Mouse (Mus musculus) midbrain, embryonic 11.5 days (tissue): Measurements from ENCODE around the gene Ngp. TPM values are rescaled to one million over a fixed set of nuclear protein-coding genes. Genes with fewer than 3 reads are reported as not detected.

ENCODE experiments used
- ATAC-seq: fragments of 200-750 bp; cut with Nextera tagmentation; 2 replicates; pipeline ENCODE4 v1.8.0; 2017; ENCODE audit warnings: moderate TSS enrichment, moderate library complexity; ENCODE audit not compliant: low FRiP score
- DNase-seq: peaks from one replicate; pipeline ENCODE4 v3.0.0; 2015; ENCODE audit warnings: low spot score; ENCODE audit errors: missing footprints
- H3K27ac ChIP-seq: fragments of 300-500 bp; sonication (generic); 2 replicates; pipeline ENCODE4 v1.5.1; 2014; ENCODE audit warnings: low read depth, low read length
- H3K27me3 ChIP-seq: fragments of 300-500 bp; sonication (generic); 2 replicates; pipeline ENCODE4 v1.6.1; 2014; ENCODE audit warnings: mild to moderate bottlenecking, low read length, moderate library complexity, mixed read lengths; ENCODE audit not compliant: control insufficient read depth, insufficient read depth
- H3K36me3 ChIP-seq: fragments of 300-500 bp; sonication (generic); 2 replicates; pipeline ENCODE4 v1.6.1; 2014; ENCODE audit warnings: mild to moderate bottlenecking, low read length, moderate library complexity, mixed read lengths; ENCODE audit not compliant: control insufficient read depth, insufficient read depth
- H3K4me1 ChIP-seq: fragments of 300-500 bp; sonication (generic); 2 replicates; pipeline ENCODE4 v1.6.1; 2014; ENCODE audit warnings: low read length; ENCODE audit not compliant: control insufficient read depth, insufficient read depth
- H3K4me2 ChIP-seq: fragments of 300-500 bp; sonication (generic); 2 replicates; pipeline ENCODE4 v1.6.1; 2014; ENCODE audit warnings: mild to moderate bottlenecking, moderate library complexity
- H3K4me3 ChIP-seq: fragments of 300-500 bp; sonication (generic); 2 replicates; pipeline ENCODE4 v1.5.1; 2014; ENCODE audit warnings: low read depth, low read length
- H3K9ac ChIP-seq: fragments of 300-500 bp; sonication (generic); 2 replicates; pipeline ENCODE4 v1.6.1; 2014; ENCODE audit warnings: low read length
- H3K9me3 ChIP-seq: fragments of 300-500 bp; sonication (generic); 2 replicates; pipeline ENCODE4 v1.6.1; 2016; ENCODE audit warnings: low read length; ENCODE audit not compliant: control insufficient read depth
- WGBS: fragments of 180-500 bp; shearing (Covaris S2); extraction: QIAGEN DNeasy Blood & Tissue Kit; methylation state at CpG from one replicate; pipeline ENCODE4 v1.1.7; 2014; 5-methylcytosine and 5-hydroxymethylcytosine counted together
- polyA plus RNA-seq: library from polyadenylated mRNA; unstranded; fragments of >200 nt; fragmentation: Nextera tagmentation; extraction: Ambion mirVana; gene quantifications from 2 replicates; pipeline ENCODE4 v1.2.1, GENCODE M21; 2014

The Ngp gene
- polyA plus RNA-seq, 1 experiment from 2014 or later = 0.55 TPM

- Histone ChIP-seq H3K4me3 (no peak overlapping the region), H3K4me2 (no peak overlapping the region), H3K4me1 (peaks cover 12% of the 10 kb centered on the region), H3K9ac (no peak overlapping the region), H3K27ac (no peak overlapping the region), H3K9me3 (no peaks in the 10 kb centered on the region), H3K36me3 (no peaks in the 10 kb centered on the region), H3K27me3 (no peaks in the 10 kb centered on the region)
- WGBS = 41% methylated on average over 6 of the region's 6 CpGs
- ATAC-seq = no peak
- DNase-seq = peak; percentile 97
Measured at GRCm38 (mm10) chr9:110410908-110411887, 8.3 kb upstream of the Ngp start.

- Histone ChIP-seq H3K4me1 (peaks cover 4% of the 10 kb centered on the region; the same call in 1 of the 2 replicates), H3K27me3 (no peaks in the 10 kb centered on the region), H3K4me2 (no peak overlapping the region), H3K9me3 (no peaks in the 10 kb centered on the region), H3K4me3 (no peak overlapping the region), H3K27ac (no peak overlapping the region), H3K9ac (no peak overlapping the region), H3K36me3 (no peaks in the 10 kb centered on the region)
- ATAC-seq (no peak), DNase-seq (no peak)
- 74% methylated on average over 7 of the region's 7 CpGs for WGBS
Measured at GRCm38 (mm10) chr9:110412926-110413325, 6.6 kb upstream of the Ngp start.

DNA sequence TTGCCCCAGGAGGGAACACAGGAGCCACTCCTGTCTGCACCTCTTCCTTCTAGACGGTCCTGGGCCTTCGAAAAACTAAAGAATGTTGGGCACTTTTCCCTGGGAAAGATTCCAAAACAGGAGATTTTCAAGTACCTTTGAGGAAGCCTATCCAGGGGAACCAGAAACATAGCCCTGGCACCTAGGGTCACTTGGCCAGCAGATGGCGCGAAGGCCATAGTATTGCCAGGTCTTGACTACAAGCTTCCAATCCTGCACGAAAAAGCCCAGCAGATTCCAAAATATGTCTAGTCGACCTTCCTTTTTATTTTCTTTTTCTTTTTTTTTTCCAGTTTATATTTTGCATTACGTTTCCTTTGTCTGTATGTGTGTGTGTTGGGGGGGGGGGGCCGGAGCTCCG is 5.8 kb upstream of the Ngp start:
- Histone ChIP-seq H3K9ac (no peak overlapping the region), H3K36me3 (no peaks in the 10 kb centered on the region), H3K4me2 (no peak overlapping the region), H3K9me3 (no peaks in the 10 kb centered on the region), H3K27ac (no peak overlapping the region), H3K4me1 (peaks cover 2% of the 10 kb centered on the region; the same call in 1 of the 2 replicates), H3K27me3 (no peaks in the 10 kb centered on the region), H3K4me3 (no peak overlapping the region)
- DNase-seq (no peak), ATAC-seq (no peak)
- WGBS = 59% methylated on average over 9 of the region's 9 CpGs

GRCm38 (mm10) chr9:110431241-110431640 is 11.7 kb downstream of the Ngp start:
- no peak overlapping the region for H3K4me3 ChIP-seq
- no peaks in the 10 kb centered on the region for H3K9me3 ChIP-seq
- 78% methylated on average over 8 of the region's 8 CpGs for WGBS
- no peak overlapping the region for H3K4me2 ChIP-seq
- peak; percentile 83 for DNase-seq
- no peaks in the 10 kb centered on the region for H3K27me3 ChIP-seq
- H3K4me1 ChIP-seq = no peaks in the 10 kb centered on the region
- H3K9ac ChIP-seq = no peak overlapping the region
- ATAC-seq = no peak
- H3K36me3 ChIP-seq = peaks cover 2% of the 10 kb centered on the region; the same call in 1 of the 2 replicates
- H3K27ac ChIP-seq = no peak overlapping the region

- Histone ChIP-seq H3K9ac (no peak overlapping the region), H3K27me3 (no peaks in the 10 kb centered on the region), H3K27ac (no peak overlapping the region), H3K36me3 (no peaks in the 10 kb centered on the region; the same call in 1 of the 2 replicates), H3K4me2 (no peak overlapping the region), H3K4me3 (no peak overlapping the region), H3K4me1 (no peaks in the 10 kb centered on the region), H3K9me3 (no peaks in the 10 kb centered on the region)
- DNase-seq = peak; percentile 69
- no peak for ATAC-seq
- WGBS = 91% methylated on average over 2 of the region's 2 CpGs
Measured at GRCm38 (mm10) chr9:110433045-110433444, 13.5 kb downstream of the Ngp start.

DNA sequence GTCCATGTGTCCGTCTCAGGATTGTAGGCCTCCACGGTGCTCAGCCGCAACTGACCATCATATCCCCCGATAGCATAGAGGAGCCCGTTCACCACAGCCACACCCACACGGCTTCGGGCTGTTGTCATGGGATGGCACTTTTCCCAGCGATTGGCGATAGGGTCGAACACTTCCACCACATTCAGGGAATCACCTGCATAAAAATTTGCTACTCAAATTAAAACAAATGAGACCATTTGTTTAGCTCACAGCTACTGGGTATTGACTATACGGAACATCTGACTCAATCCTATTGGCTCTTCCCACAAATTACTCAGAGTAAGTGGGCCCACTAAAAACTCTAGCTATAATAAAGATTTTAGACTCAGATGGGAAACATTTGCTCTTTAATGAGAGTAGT is 16.5 kb downstream of the Ngp start:
- no peaks in the 10 kb centered on the region for H3K9me3 ChIP-seq
- H3K4me2 ChIP-seq = no peak overlapping the region
- ATAC-seq (no peak), DNase-seq (peak; percentile 6)
- H3K36me3 ChIP-seq = no peaks in the 10 kb centered on the region; the same call in 1 of the 2 replicates
- no peak overlapping the region for H3K4me3 ChIP-seq
- WGBS = 97% methylated on average over 11 of the region's 11 CpGs
- no peaks in the 10 kb centered on the region for H3K27me3 ChIP-seq
- no peaks in the 10 kb centered on the region for H3K4me1 ChIP-seq
- no peak overlapping the region for H3K27ac ChIP-seq
- H3K9ac ChIP-seq = no peak overlapping the region

- no peak for ATAC-seq
- H3K4me1 ChIP-seq = no peaks in the 10 kb centered on the region
- no peak overlapping the region for H3K4me2 ChIP-seq
- H3K4me3 ChIP-seq = no peak overlapping the region
- H3K27ac ChIP-seq = no peak overlapping the region
- DNase-seq = no peak
- WGBS = 63% methylated on average over 5 of the region's 5 CpGs
- H3K9me3 ChIP-seq = no peaks in the 10 kb centered on the region
- no peaks in the 10 kb centered on the region for H3K27me3 ChIP-seq
- H3K9ac ChIP-seq = no peak overlapping the region
- no peaks in the 10 kb centered on the region; the same call in 1 of the 2 replicates for H3K36me3 ChIP-seq
Measured at GRCm38 (mm10) chr9:110440049-110440448, 20.5 kb downstream of the Ngp start.

DNA sequence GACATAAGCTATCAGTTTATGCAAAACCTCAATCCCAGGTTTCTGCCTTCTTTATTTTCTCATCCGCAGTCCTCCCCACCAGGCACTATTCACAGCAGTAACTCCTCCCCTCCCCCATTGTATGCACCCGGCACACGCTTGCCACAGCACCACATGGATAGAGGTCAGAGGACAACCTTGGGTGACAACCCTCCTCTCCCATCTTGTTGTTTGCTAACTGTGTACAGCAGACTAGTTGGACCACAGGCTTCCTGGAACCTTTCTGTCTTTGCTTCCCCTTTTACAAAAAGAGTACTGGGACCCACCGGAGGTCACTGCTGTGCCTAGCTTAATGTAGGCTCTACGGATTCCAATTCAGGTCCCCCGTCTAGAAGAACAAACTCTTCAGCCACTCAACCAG is 21.0 kb downstream of the Ngp start:
- no peaks in the 10 kb centered on the region for H3K9me3 ChIP-seq
- H3K4me2 ChIP-seq = no peak overlapping the region
- ATAC-seq = no peak
- DNase-seq = peak; percentile 72
- no peaks in the 10 kb centered on the region for H3K4me1 ChIP-seq
- H3K27ac ChIP-seq = no peak overlapping the region
- WGBS = 91% methylated on average over 6 of the region's 6 CpGs
- H3K27me3 ChIP-seq = no peaks in the 10 kb centered on the region
- H3K4me3 ChIP-seq = no peak overlapping the region
- no peak overlapping the region for H3K9ac ChIP-seq
- H3K36me3 ChIP-seq = no peaks in the 10 kb centered on the region; the same call in 1 of the 2 replicates

DNA sequence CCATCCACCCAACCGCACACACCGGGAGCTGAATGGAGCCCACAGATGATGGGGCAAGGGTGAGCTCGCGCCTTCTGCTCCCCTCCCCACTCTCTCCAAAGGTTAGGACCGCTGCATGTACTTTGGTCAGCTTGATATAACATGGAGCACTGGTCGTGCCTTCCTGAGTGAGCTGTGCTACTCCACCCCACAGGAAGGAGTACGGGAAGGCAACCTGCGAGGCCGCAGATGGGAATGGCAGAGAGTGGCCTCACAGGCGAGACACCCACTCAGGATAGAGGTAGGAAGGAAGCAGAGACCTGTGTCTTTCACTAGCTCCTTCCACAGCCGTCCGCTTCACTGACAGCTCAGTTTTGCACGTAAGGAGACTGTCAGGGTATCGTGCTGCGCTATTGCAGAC is 28.8 kb downstream of the Ngp start:
- no peak for DNase-seq
- H3K27ac ChIP-seq = no peak overlapping the region
- H3K4me3 ChIP-seq = no peak overlapping the region
- no peaks in the 10 kb centered on the region for H3K4me1 ChIP-seq
- no peak overlapping the region for H3K9ac ChIP-seq
- ATAC-seq = peak; percentile 14; the same call in 1 of the 2 replicates
- H3K27me3 ChIP-seq = no peaks in the 10 kb centered on the region
- no peak overlapping the region for H3K4me2 ChIP-seq
- H3K36me3 ChIP-seq = no peaks in the 10 kb centered on the region
- no peaks in the 10 kb centered on the region for H3K9me3 ChIP-seq
- WGBS = 80% methylated on average over 15 of the region's 15 CpGs
